Mouse (Mus musculus): Measurements from ENCODE around the gene AB124611.

- TF ChIP-seq CTCF (IDR thresholded peaks at IDR 0.05; ENCODE audit: insufficient read depth, low read length) (no peak), POLR2A (IDR thresholded peaks at IDR 0.05; ENCODE audit: borderline replicate concordance, extremely low read depth, low read depth, low read length) (peak; percentile 30; the same call in 1 of the 2 replicates)
Measured at GRCm38 (mm10) chr9:21545351-21545915, 19.5 kb downstream of the AB124611 start.

Data from lung, adult 2 months (tissue).